Mouse (Mus musculus): Measurements from ENCODE around the gene Gtf2ird2. TPM values are rescaled to one million over a fixed set of nuclear protein-coding genes. Genes with fewer than 3 reads are reported as not detected.

Gtf2ird2 gene
- polyA plus RNA-seq, 1 experiment from 2014 or later, result 7.1 TPM

DNA sequence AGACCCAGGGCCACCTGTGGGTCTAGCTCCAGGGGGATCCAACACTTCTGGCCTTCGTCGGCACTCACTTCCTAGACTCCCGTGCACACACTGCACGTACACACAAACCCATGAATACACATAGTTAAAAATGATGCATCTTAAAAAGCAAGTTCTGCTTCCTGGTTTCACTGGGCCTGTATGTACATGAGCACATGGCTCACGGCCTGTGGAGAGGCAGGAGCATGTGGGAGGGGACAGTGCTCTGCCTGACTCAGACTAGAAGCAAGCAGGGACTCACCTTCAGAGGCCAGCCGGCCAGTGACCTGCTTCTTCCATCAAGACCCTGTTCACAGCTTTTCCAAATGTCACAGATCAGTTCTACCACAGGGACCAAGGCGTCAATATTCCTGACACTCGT lies 9.8 kb downstream of the Gtf2ird2 start:
- Histone ChIP-seq H3K4me3 (replicated peaks; ENCODE audit: low read length) (no peak overlapping the region), H3K4me1 (ENCODE audit: control insufficient read depth, insufficient read depth, low read length) (no peaks in the 10 kb centered on the region), H3K9me3 (replicated peaks; ENCODE audit: control insufficient read depth, low read length) (no peaks in the 10 kb centered on the region), H3K9ac (ENCODE audit: low read length) (no peak overlapping the region), H3K27ac (ENCODE audit: low read length) (no peak overlapping the region), H3K27me3 (ENCODE audit: control insufficient read depth, insufficient read depth, low read length) (no peaks in the 10 kb centered on the region), H3K4me2 (ENCODE audit: low read depth, low read length) (no peak overlapping the region), H3K36me3 (ENCODE audit: control insufficient read depth, insufficient read depth, low read length) (peaks cover 7% of the 10 kb centered on the region; the same call in 1 of the 2 replicates)
- 83% methylated on average over 8 of the region's 8 CpGs for WGBS
- no peak for ATAC-seq (ENCODE audit: insufficient read depth, low FRiP score)

DNA sequence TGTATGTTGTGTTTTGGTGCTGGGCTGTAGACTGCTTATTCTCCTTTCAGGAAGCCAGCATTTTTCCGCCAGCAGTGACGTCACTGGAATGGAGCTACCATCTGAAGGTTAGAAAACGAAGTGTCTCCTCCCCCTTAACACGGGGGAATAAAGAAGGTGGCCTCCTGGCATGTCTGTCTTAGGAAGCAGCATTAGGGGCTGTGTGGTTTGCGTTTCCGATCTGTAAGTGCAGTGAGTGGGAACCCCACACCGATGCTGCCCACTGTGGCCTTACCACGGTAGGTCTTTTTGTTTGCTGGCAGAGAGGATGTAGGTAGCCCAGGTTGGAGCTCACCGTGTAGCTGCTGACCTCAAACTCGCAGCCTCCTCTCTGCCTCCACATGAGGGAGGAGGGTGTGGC lies 22.9 kb downstream of the Gtf2ird2 start:
- 82% methylated on average over 10 of the region's 10 CpGs for WGBS
- Histone ChIP-seq H3K4me3 (replicated peaks; ENCODE audit: low read length) (no peak overlapping the region), H3K36me3 (ENCODE audit: control insufficient read depth, insufficient read depth, low read length) (0 out of 2 replicates have a peak, but pooled peaks cover 3% of the 10 kb centered on the region), H3K27me3 (ENCODE audit: control insufficient read depth, insufficient read depth, low read length) (no peaks in the 10 kb centered on the region), H3K9me3 (replicated peaks; ENCODE audit: control insufficient read depth, low read length) (no peaks in the 10 kb centered on the region), H3K27ac (ENCODE audit: low read length) (no peak overlapping the region), H3K4me2 (ENCODE audit: low read depth, low read length) (no peak overlapping the region), H3K4me1 (ENCODE audit: control insufficient read depth, insufficient read depth, low read length) (peaks cover 7% of the 10 kb centered on the region), H3K9ac (ENCODE audit: low read length) (no peak overlapping the region)
- no peak for ATAC-seq (ENCODE audit: insufficient read depth, low FRiP score)

DNA sequence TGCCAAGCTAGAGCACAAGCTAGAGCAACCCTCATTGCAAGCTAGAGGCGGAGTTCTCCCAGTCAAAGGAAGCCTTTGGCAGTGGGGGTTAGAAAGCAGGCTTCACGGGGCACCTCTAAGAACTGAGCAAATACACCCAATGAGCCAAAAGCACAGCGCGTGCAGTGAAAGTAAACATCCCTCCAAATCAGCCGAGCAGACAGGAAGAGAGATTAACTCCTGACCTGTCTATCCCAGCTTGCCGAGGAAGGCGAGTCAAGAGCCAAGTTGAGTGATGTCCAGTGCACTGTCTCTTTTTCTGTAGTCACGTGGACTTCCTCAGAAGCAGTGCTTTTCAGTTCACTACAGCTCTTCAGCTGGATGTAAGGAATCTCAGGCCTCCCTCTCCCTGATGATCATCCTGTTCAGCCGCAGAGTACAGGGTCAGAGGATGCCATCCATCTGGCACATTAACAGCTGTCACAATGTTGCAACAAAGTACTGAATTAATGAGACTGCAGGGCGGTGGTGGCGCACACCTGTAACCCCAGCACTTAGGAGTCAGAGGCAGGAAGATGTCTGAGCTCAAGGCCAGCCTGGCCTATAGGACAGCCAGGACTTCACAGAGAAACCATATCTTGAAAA lies 26.2 kb downstream of the Gtf2ird2 start:
- no peak overlapping the region for H3K27ac ChIP-seq (ENCODE audit: low read length)
- 10% methylated on average over 11 of the region's 11 CpGs for WGBS

DNA sequence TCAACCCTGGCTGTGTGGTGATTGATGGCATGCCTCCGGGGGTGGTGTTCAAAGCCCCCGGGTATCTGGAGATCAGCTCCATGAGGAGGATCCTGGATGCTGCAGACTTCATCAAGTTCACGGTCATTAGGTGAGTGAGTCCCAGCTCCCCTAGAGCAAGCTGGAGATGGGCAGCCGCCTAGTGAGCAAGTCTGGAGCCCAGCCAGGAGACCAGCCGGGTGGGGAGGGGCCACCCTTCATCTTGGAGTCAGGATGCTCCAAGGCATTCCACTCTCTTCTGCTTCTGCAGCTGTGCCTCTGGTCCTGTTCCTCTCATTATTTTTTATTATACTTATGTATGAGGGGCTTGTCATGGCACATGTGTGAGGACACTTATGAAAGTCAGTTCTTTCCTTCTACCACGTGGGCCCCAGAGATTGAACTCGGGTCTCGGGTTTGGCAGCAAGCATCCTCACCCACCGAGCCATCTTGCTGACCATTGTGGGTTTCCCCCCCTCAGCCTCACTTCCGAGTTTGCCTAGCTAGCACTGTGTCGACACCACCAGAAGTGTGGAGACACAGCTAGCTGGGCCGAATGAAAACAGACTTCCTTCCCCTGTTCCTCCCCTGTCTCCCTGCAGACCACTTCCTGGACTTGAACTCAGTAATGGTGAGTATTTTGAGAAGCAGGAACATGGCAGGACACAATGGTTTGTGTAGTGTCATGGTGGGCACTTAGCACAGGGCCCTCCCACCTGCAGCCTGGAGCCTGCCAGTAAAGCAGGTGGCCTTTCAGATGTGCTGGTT lies 30.4 kb downstream of the Gtf2ird2 start:
- ATAC-seq (ENCODE audit: insufficient read depth, low FRiP score), result no peak
- H3K27ac ChIP-seq (ENCODE audit: low read length), result no peak overlapping the region
- 61% methylated on average over 12 of the region's 12 CpGs for WGBS
- H3K4me3 ChIP-seq (replicated peaks; ENCODE audit: low read length), result no peak overlapping the region
- H3K4me2 ChIP-seq (ENCODE audit: low read depth, low read length), result no peak overlapping the region
- H3K9ac ChIP-seq (ENCODE audit: low read length), result no peak overlapping the region
- peaks cover 4% of the 10 kb centered on the region; the same call in 1 of the 2 replicates for H3K36me3 ChIP-seq (ENCODE audit: control insufficient read depth, insufficient read depth, low read length)
- H3K4me1 ChIP-seq (ENCODE audit: control insufficient read depth, insufficient read depth, low read length), result peaks cover 7% of the 10 kb centered on the region
- no peaks in the 10 kb centered on the region for H3K9me3 ChIP-seq (replicated peaks; ENCODE audit: control insufficient read depth, low read length)
- H3K27me3 ChIP-seq (ENCODE audit: control insufficient read depth, insufficient read depth, low read length), result no peaks in the 10 kb centered on the region

More for the DNA sequence above, 26.2 kb downstream of the Gtf2ird2 start:
- Histone ChIP-seq H3K9me3 (replicated peaks; ENCODE audit: control insufficient read depth, low read length) (no peaks in the 10 kb centered on the region), H3K4me3 (replicated peaks; ENCODE audit: low read length) (no peak overlapping the region), H3K36me3 (ENCODE audit: control insufficient read depth, insufficient read depth, low read length) (no peaks in the 10 kb centered on the region), H3K4me2 (ENCODE audit: low read depth, low read length) (no peak overlapping the region), H3K9ac (ENCODE audit: low read length) (no peak overlapping the region), H3K4me1 (ENCODE audit: control insufficient read depth, insufficient read depth, low read length) (peaks cover 7% of the 10 kb centered on the region), H3K27me3 (ENCODE audit: control insufficient read depth, insufficient read depth, low read length) (no peaks in the 10 kb centered on the region)
- ATAC-seq (ENCODE audit: insufficient read depth, low FRiP score), result peak; percentile 60; the same call in 1 of the 2 replicates

DNA sequence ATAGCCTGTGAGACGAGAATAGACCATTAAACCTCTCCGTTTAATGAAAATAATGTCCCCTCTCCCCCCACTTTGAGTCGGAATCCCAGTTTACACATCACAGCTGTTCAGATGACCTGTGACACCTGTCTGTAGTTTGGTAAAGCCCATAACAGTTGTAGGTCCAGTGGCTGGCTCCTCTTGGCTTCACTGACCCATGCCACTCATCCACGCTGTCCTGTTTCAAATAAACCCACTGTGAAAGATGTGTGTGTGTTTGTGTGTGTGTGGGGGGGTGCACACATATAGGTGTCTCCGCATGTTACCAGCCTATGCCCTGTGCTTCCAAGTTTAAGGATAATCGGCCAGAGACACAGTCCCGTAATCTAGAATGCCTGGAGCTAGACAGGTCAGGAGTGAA lies 34.1 kb downstream of the Gtf2ird2 start:
- Histone ChIP-seq H3K4me1 (ENCODE audit: control insufficient read depth, insufficient read depth, low read length) (peaks cover 8% of the 10 kb centered on the region; the same call in 1 of the 2 replicates), H3K4me2 (ENCODE audit: low read depth, low read length) (no peak overlapping the region), H3K27ac (ENCODE audit: low read length) (no peak overlapping the region), H3K9me3 (replicated peaks; ENCODE audit: control insufficient read depth, low read length) (no peaks in the 10 kb centered on the region), H3K36me3 (ENCODE audit: control insufficient read depth, insufficient read depth, low read length) (peaks cover 4% of the 10 kb centered on the region; the same call in 1 of the 2 replicates), H3K27me3 (ENCODE audit: control insufficient read depth, insufficient read depth, low read length) (peaks cover 5% of the 10 kb centered on the region; the same call in 1 of the 2 replicates), H3K9ac (ENCODE audit: low read length) (no peak overlapping the region), H3K4me3 (replicated peaks; ENCODE audit: low read length) (no peak overlapping the region)
- 78% methylated on average over 7 of the region's 7 CpGs for WGBS
- ATAC-seq (ENCODE audit: insufficient read depth, low FRiP score), result no peak

DNA sequence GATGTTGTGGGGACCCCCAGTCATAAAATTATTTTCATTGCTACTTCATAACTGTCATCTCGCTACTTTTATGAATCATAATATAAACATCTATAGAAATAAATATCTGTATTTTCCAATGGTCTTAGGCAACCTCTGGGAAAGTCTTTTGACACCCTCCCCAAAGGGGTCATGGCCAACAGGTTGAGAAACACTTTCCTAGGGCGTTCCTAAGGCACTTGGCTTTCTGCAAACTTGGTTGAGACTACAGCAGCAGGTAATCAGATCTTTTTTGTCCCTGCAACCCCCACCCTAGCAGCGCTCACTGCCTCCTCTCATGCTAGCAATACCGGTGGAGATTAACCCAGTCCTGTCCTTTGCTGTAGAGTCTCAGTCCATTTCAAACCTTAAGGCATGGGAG lies 37.5 kb downstream of the Gtf2ird2 start:
- Histone ChIP-seq H3K4me3 (replicated peaks; ENCODE audit: low read length) (0 out of 2 replicates have a peak overlapping the region, but pooled peaks have one; percentile 32), H3K27me3 (ENCODE audit: control insufficient read depth, insufficient read depth, low read length) (peaks cover 5% of the 10 kb centered on the region; the same call in 1 of the 2 replicates), H3K9me3 (replicated peaks; ENCODE audit: control insufficient read depth, low read length) (no peaks in the 10 kb centered on the region), H3K9ac (ENCODE audit: low read length) (no peak overlapping the region), H3K4me2 (ENCODE audit: low read depth, low read length) (peak overlapping the region; percentile 65), H3K27ac (ENCODE audit: low read length) (no peak overlapping the region), H3K4me1 (ENCODE audit: control insufficient read depth, insufficient read depth, low read length) (peaks cover 8% of the 10 kb centered on the region; the same call in 1 of the 2 replicates), H3K36me3 (ENCODE audit: control insufficient read depth, insufficient read depth, low read length) (peaks cover 4% of the 10 kb centered on the region; the same call in 1 of the 2 replicates)
- no peak for ATAC-seq (ENCODE audit: insufficient read depth, low FRiP score)
- WGBS, result 32% methylated on average over 4 of the region's 4 CpGs

DNA sequence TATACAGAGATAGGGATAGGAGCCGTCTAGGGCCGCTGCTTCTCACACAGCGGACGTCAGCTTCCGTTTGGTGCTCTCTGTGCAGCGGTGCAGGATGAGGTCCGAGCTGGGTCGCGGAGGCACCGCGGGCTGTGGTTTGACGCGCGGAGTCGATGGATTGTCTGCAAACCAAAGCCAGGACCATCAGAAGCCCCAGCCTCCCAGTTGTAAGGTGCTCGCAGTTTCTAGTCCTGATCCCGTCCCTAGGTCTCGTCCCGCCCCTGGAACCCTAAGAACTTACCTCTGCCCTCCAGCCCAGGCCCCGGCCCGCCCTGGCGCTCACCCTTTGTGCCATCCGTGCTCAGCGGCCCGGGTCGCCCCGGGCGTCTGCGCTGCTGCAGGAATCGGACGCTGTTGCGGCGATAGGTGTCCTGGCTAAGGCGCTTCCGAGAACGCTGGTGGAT lies 37.9 kb downstream of the Gtf2ird2 start:
- H3K36me3 ChIP-seq (ENCODE audit: control insufficient read depth, insufficient read depth, low read length), result 0 out of 2 replicates have a peak, but pooled peaks cover under 1% of the 10 kb centered on the region
- H3K4me3 ChIP-seq (replicated peaks; ENCODE audit: low read length), result peak overlapping the region; percentile 32
- no peak for ATAC-seq (ENCODE audit: insufficient read depth, low FRiP score)
- 5% methylated on average over 36 of the region's 36 CpGs for WGBS
- H3K9ac ChIP-seq (ENCODE audit: low read length), result peak overlapping the region; percentile 70
- H3K27ac ChIP-seq (ENCODE audit: low read length), result no peak overlapping the region
- H3K9me3 ChIP-seq (replicated peaks; ENCODE audit: control insufficient read depth, low read length), result no peaks in the 10 kb centered on the region
- peak overlapping the region; percentile 65 for H3K4me2 ChIP-seq (ENCODE audit: low read depth, low read length)
- H3K4me1 ChIP-seq (ENCODE audit: control insufficient read depth, insufficient read depth, low read length), result peaks cover 8% of the 10 kb centered on the region; the same call in 1 of the 2 replicates
- peaks cover 5% of the 10 kb centered on the region; the same call in 1 of the 2 replicates for H3K27me3 ChIP-seq (ENCODE audit: control insufficient read depth, insufficient read depth, low read length)

DNA sequence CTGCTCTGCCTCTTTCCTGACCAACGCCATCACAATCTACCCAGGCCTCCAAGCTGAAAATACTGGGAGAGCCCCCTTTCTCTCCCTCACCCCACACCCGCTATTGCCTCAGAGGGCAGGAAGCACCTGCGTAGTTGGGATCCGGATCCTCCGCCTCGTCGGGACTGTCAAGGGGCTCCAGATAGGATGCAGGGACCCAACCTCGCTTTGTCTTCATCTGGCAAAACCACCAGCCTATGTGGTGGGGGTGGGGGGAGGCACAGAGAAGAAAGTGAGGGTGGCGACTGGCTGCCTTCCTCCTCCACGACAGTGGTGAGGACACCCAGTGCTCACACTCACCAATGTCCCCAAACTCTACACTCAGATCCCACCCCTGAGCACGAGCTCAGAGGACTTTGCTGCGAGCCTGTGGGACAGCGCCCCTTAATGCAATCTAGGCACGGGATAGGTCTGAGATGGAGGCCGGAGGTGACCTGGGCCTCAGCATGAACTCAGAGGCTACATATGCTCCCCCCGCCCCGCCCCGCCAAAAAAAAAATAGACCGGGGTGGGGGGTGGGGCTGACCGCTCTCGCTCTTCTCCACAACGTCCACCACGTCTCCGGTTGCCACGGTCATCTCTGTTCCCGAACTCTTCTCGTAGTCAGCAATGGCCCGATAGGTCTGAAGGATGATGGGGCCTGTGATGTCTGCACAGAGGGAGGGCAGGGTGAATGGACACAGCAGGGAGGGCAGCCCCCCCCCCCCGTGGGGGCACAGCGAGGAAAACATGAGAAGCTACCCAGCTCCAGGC lies 41.5 kb downstream of the Gtf2ird2 start:
- peaks cover 8% of the 10 kb centered on the region; the same call in 1 of the 2 replicates for H3K4me1 ChIP-seq (ENCODE audit: control insufficient read depth, insufficient read depth, low read length)
- no peaks in the 10 kb centered on the region for H3K36me3 ChIP-seq (ENCODE audit: control insufficient read depth, insufficient read depth, low read length)
- no peak for ATAC-seq (ENCODE audit: insufficient read depth, low FRiP score)
- 74% methylated on average over 30 of the region's 30 CpGs for WGBS
- peaks cover 5% of the 10 kb centered on the region; the same call in 1 of the 2 replicates for H3K27me3 ChIP-seq (ENCODE audit: control insufficient read depth, insufficient read depth, low read length)
- no peak overlapping the region; the same call in 1 of the 2 replicates for H3K4me2 ChIP-seq (ENCODE audit: low read depth, low read length)
- no peak overlapping the region for H3K9ac ChIP-seq (ENCODE audit: low read length)
- H3K27ac ChIP-seq (ENCODE audit: low read length), result no peak overlapping the region
- no peak overlapping the region for H3K4me3 ChIP-seq (replicated peaks; ENCODE audit: low read length)
- no peaks in the 10 kb centered on the region for H3K9me3 ChIP-seq (replicated peaks; ENCODE audit: control insufficient read depth, low read length)

Data from stomach, embryonic 16.5 days (tissue).